Mouse (Mus musculus) heart, postnatal 0 days (tissue): ENCODE results near the gene Gm12789. TPM values are rescaled to one million over a fixed set of nuclear protein-coding genes. Genes with fewer than 3 reads are reported as not detected.

ENCODE experiments used
- ATAC-seq: fragments of 200-750 bp; cut with Nextera tagmentation; 2 replicates; pipeline ENCODE4 v1.8.0; 2017; ENCODE audit warnings: low read depth, moderate number of reproducible peaks, moderate library complexity; ENCODE audit not compliant: insufficient read depth
- DNase-seq: peaks from one replicate; pipeline ENCODE4 v3.0.0-alpha.2; 2016; ENCODE audit warnings: low spot score
- H3K27ac ChIP-seq: fragments of 300-500 bp; sonication (generic); 2 replicates; pipeline ENCODE4 v1.5.1; 2014; ENCODE audit warnings: low read depth, mild to moderate bottlenecking
- H3K27me3 ChIP-seq: fragments of 300-500 bp; sonication (generic); 2 replicates; pipeline ENCODE4 v1.6.1; 2014; ENCODE audit warnings: low read length, mixed read lengths; ENCODE audit not compliant: control insufficient read depth, insufficient read depth
- H3K36me3 ChIP-seq: fragments of 300-500 bp; sonication (generic); replicated peaks from 2 replicates; pipeline ENCODE4 v1.6.1; 2014; ENCODE audit warnings: low read length, mixed read lengths; ENCODE audit not compliant: control insufficient read depth, insufficient read depth
- H3K4me1 ChIP-seq: fragments of 300-500 bp; sonication (generic); 2 replicates; pipeline ENCODE4 v1.6.1; 2014; ENCODE audit warnings: antibody characterized with exemption; ENCODE audit not compliant: control insufficient read depth, insufficient read depth
- H3K4me2 ChIP-seq: fragments of 300-500 bp; sonication (generic); 2 replicates; pipeline ENCODE4 v1.6.1; 2014; ENCODE audit warnings: low read depth, mild to moderate bottlenecking, low read length, moderate library complexity
- H3K4me3 ChIP-seq: fragments of 300-500 bp; sonication (generic); 2 replicates; pipeline ENCODE4 v1.5.1; 2014; ENCODE audit warnings: low read depth, low read length
- H3K9ac ChIP-seq: fragments of 300-500 bp; sonication (generic); replicated peaks from 2 replicates; pipeline ENCODE4 v1.6.1; 2014; ENCODE audit warnings: low read depth, low read length, mixed read lengths
- H3K9me3 ChIP-seq: fragments of 300-500 bp; sonication (generic); replicated peaks from 2 replicates; pipeline ENCODE4 v1.6.1; 2016; ENCODE audit warnings: low read length; ENCODE audit not compliant: control insufficient read depth
- CTCF ChIP-seq: IDR thresholded peaks from 2 replicates; pipeline ENCODE4 v1.5.1; 2016; ENCODE audit warnings: antibody characterized with exemption, control low read depth, low read depth
- EP300 ChIP-seq: IDR thresholded peaks from 2 replicates; pipeline ENCODE4 v1.6.1; 2016; ENCODE audit warnings: antibody characterized with exemption, low read depth
- whole genome bisulfite sequencing: fragments of 180-500 bp; shearing (Covaris S2); extraction: QIAGEN DNeasy Blood & Tissue Kit; methylation state at CpG from one replicate; pipeline ENCODE4 v1.1.7; 2014; 5-methylcytosine and 5-hydroxymethylcytosine counted together
- polyA plus RNA-seq: library from polyadenylated mRNA; unstranded; fragments of >200 nt; fragmentation: Nextera tagmentation; extraction: Ambion mirVana; gene quantifications from 2 replicates; pipeline ENCODE4 v1.2.1, GENCODE M21; 2015
- total RNA-seq: library from RNA; depleted of rRNA; stranded (reverse); fragments of >200 nt; gene quantifications from 2 replicates; pipeline ENCODE4 v1.2.3, GENCODE M21; 2014; ENCODE audit warnings: low replicate concordance; rRNA removed

Gm12789 gene
- total and polyA plus RNA-seq, 2 experiments from 2014 or later = not detected

- Histone ChIP-seq H3K27me3 (no peaks in the 10 kb centered on the region), H3K27ac (no peak overlapping the region), H3K4me1 (no peaks in the 10 kb centered on the region), H3K4me2 (no peak overlapping the region), H3K9ac (no peak overlapping the region), H3K9me3 (no peaks in the 10 kb centered on the region), H3K4me3 (no peak overlapping the region), H3K36me3 (no peaks in the 10 kb centered on the region)
- no peak for DNase-seq
- 83% methylated on average over 6 of the region's 6 CpGs for WGBS
- ATAC-seq = no peak
- no peak for TF ChIP-seq CTCF
- no peak for TF ChIP-seq EP300
These were observed 40.2 kb downstream of the Gm12789 start for GRCm38 (mm10) chr4:102026619-102027018.

Other genes with a start within 250 kb of the Gm12789 start
- not detected in 2 replicates for gene B020004J07Rik, start 142.6 kb upstream of the Gm12789 start, total RNA-seq
- gene B020004J07Rik, start 142.6 kb upstream of the Gm12789 start, polyA plus RNA-seq = not detected in 2 replicates
- not detected in 2 replicates for gene C130073F10Rik, start 92.8 kb upstream of the Gm12789 start, total RNA-seq
- gene C130073F10Rik, start 92.8 kb upstream of the Gm12789 start, polyA plus RNA-seq = not detected in 2 replicates
- gene Gm12800, start 77.5 kb upstream of the Gm12789 start, total RNA-seq = not detected in 2 replicates
- not detected in 2 replicates for gene Gm12800, start 77.5 kb upstream of the Gm12789 start, polyA plus RNA-seq
- not detected in 2 replicates for gene Gm12794, start 46.2 kb upstream of the Gm12789 start, total RNA-seq
- gene Gm12794, start 46.2 kb upstream of the Gm12789 start, polyA plus RNA-seq = not detected in 2 replicates
- gene Gm12790, start 5.6 kb upstream of the Gm12789 start, total RNA-seq = not detected in 2 replicates
- gene Gm12790, start 5.6 kb upstream of the Gm12789 start, polyA plus RNA-seq = not detected in 2 replicates
- gene Pde4b, start 100.9 kb downstream of the Gm12789 start, total RNA-seq = 50.1 and 56.2 TPM in 2 replicates
- 29.6 and 30.8 TPM in 2 replicates for gene Pde4b, start 100.9 kb downstream of the Gm12789 start, polyA plus RNA-seq